Mouse (Mus musculus) limb, embryonic 14.5 days (tissue): ENCODE measurements at regions not wholly inside any gene's neighbourhood (a gene's known extent, or its start where the extent isn't known, plus 50 kb on each side); places are given as distances from the start of the nearest gene placed in this dataset.

Source experiments
- ATAC-seq: fragments of 200-750 bp; cut with Nextera tagmentation; 2 replicates; pipeline ENCODE4 v1.8.0; 2017; ENCODE audit warnings: low read depth, moderate number of reproducible peaks, moderate TSS enrichment; ENCODE audit not compliant: low FRiP score
- DNase-seq: peaks from one replicate; pipeline ENCODE4 v3.0.0-alpha.2; 2015; ENCODE audit warnings: low spot score
- H3K27ac ChIP-seq: fragments of 300-500 bp; sonication (generic); replicated peaks from 2 replicates; pipeline ENCODE4 v1.5.1; 2014; ENCODE audit warnings: low read depth, mild to moderate bottlenecking, low read length, moderate library complexity, mixed read lengths
- H3K27me3 ChIP-seq: fragments of 300-500 bp; sonication (generic); 2 replicates; pipeline ENCODE4 v1.6.1; 2014; ENCODE audit warnings: low read length, mixed read lengths; ENCODE audit not compliant: control insufficient read depth, insufficient read depth
- H3K36me3 ChIP-seq: fragments of 300-500 bp; sonication (generic); 2 replicates; pipeline ENCODE4 v1.6.1; 2014; ENCODE audit warnings: mild to moderate bottlenecking, low read length, moderate library complexity, mixed read lengths; ENCODE audit not compliant: control insufficient read depth, insufficient read depth
- H3K4me1 ChIP-seq: fragments of 300-500 bp; sonication (generic); 2 replicates; pipeline ENCODE4 v1.6.1; 2014; ENCODE audit warnings: antibody characterized with exemption, low read length, mixed read lengths; ENCODE audit not compliant: control insufficient read depth, insufficient read depth
- H3K4me2 ChIP-seq: fragments of 300-500 bp; sonication (generic); replicated peaks from 2 replicates; pipeline ENCODE4 v1.6.1; 2014; ENCODE audit warnings: low read depth, mild to moderate bottlenecking, low read length, moderate library complexity; ENCODE audit not compliant: severe bottlenecking
- H3K4me3 ChIP-seq: fragments of 300-500 bp; sonication (generic); replicated peaks from 2 replicates; pipeline ENCODE4 v1.5.1; 2014; ENCODE audit warnings: low read length
- H3K9ac ChIP-seq: fragments of 300-500 bp; sonication (generic); 2 replicates; pipeline ENCODE4 v1.6.1; 2014; ENCODE audit warnings: mild to moderate bottlenecking, low read depth, low read length, moderate library complexity; ENCODE audit not compliant: severe bottlenecking
- H3K9me3 ChIP-seq: fragments of 300-500 bp; sonication (generic); 2 replicates; pipeline ENCODE4 v1.6.1; 2016; ENCODE audit warnings: low read length; ENCODE audit not compliant: control insufficient read depth
- POLR2A ChIP-seq: fragments of 200-500 bp; IDR thresholded peaks from 2 replicates; pipeline ENCODE4 v1.8.0; 2012; ENCODE audit warnings: inconsistent platforms, mild to moderate bottlenecking, moderate library complexity, borderline replicate concordance; ENCODE audit not compliant: insufficient read depth, insufficient read length; ENCODE audit errors: extremely low read depth
- WGBS: fragments of 180-500 bp; shearing (Covaris S2); extraction: QIAGEN DNeasy Blood & Tissue Kit; methylation state at CpG from one replicate; pipeline ENCODE4 v1.1.7; 2014; 5-methylcytosine and 5-hydroxymethylcytosine counted together

GRCm38 (mm10) chr8:102938771-102939170 lies 153.3 kb upstream of the Cdh11 start:
- no peaks in the 10 kb centered on the region for H3K9me3 ChIP-seq
- no peaks in the 10 kb centered on the region for H3K36me3 ChIP-seq
- no peaks in the 10 kb centered on the region for H3K27me3 ChIP-seq
- WGBS: 92% methylated on average over 2 of the region's 2 CpGs
- DNase-seq (no peak), ATAC-seq (no peak)
- H3K9ac ChIP-seq: no peak overlapping the region
- no peak for TF ChIP-seq POLR2A
- no peaks in the 10 kb centered on the region for H3K4me1 ChIP-seq
- no peak overlapping the region for H3K4me2 ChIP-seq
- no peak overlapping the region for H3K27ac ChIP-seq
- no peak overlapping the region for H3K4me3 ChIP-seq

GRCm38 (mm10) chr8:102945546-102945945 lies 160.1 kb upstream of the Cdh11 start:
- no peak for TF ChIP-seq POLR2A
- Histone ChIP-seq H3K4me2 (no peak overlapping the region), H3K27ac (no peak overlapping the region), H3K36me3 (no peaks in the 10 kb centered on the region), H3K9me3 (no peaks in the 10 kb centered on the region), H3K9ac (no peak overlapping the region), H3K4me3 (no peak overlapping the region), H3K27me3 (no peaks in the 10 kb centered on the region), H3K4me1 (no peaks in the 10 kb centered on the region)
- ATAC-seq: no peak
- WGBS: 90% methylated on average over 5 of the region's 5 CpGs
- DNase-seq: no peak

DNA sequence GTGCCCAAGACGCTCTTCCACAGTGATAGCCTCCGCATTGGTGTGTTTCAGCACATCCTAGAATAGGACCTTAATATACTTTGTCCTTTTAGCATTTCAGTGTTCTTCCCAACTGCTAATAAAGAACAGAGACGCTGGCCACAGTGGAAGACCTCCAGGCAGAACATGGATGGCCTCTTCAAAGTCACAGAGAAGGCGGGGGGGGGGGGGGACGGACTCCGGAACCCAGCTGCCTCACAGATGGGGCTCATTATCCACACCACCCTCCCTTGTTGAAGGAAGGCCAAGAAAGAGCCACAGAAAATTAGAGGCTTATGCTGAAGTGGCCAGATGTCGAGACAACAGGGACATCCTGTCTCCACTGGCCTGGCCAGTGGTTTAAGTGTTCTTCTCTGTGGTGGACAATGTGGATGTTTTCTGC lies 192.7 kb upstream of the Cdh11 start:
- Histone ChIP-seq H3K4me3 (no peak overlapping the region), H3K9me3 (no peaks in the 10 kb centered on the region), H3K4me1 (peaks cover 16% of the 10 kb centered on the region), H3K9ac (no peak overlapping the region), H3K27ac (peak overlapping the region; percentile 27; the same call in 1 of the 2 replicates), H3K4me2 (no peak overlapping the region), H3K27me3 (no peaks in the 10 kb centered on the region), H3K36me3 (no peaks in the 10 kb centered on the region)
- TF ChIP-seq POLR2A: no peak
- 31% methylated on average over 6 of the region's 7 CpGs for WGBS
- ATAC-seq: peak; percentile 70
- peak; percentile 52 for DNase-seq

DNA sequence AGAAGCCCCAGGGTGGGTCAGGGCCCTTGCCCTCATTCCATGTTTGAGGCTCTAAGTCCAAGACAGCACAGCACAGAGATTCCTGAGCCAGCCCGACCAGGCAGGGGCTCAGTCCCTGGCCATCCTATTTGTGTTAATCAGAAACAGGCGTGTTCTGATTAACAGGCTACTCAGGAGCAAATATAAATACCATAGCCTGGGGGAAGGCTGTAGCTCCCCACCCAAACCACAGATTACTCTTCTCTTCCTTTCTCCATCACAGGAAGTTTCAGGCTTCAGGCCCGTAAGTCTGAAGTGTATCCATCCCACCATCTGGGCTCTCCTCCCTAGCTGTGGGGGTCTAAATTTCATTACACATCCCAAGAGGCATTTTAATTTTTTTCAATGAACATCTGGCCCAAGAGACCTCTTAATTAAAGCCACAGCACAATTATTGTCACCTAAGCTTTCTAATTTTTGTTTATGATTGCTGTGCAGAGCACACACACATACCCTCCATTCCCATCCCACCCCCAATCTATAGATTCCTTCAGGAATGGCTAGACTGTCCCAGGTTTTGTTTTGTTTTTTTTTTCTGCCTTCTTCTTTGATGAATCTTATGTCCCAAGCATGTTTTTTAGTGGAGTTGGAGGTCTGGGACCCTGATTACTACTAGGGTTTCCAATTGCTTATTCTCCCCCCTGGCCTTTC lies 197.9 kb upstream of the Cdh11 start:
- Histone ChIP-seq H3K9me3 (no peaks in the 10 kb centered on the region), H3K4me3 (no peak overlapping the region), H3K9ac (no peak overlapping the region), H3K4me2 (no peak overlapping the region), H3K27me3 (no peaks in the 10 kb centered on the region), H3K4me1 (peaks cover 19% of the 10 kb centered on the region), H3K36me3 (no peaks in the 10 kb centered on the region), H3K27ac (peak overlapping the region; percentile 19)
- WGBS: 10% methylated on average over 3 of the region's 3 CpGs
- TF ChIP-seq POLR2A: no peak
- peak; percentile 73 for ATAC-seq
- DNase-seq: peak; percentile 63

- H3K9me3 ChIP-seq: no peaks in the 10 kb centered on the region
- no peak overlapping the region for H3K4me3 ChIP-seq
- 16% methylated on average over 3 of the region's 3 CpGs for WGBS
- H3K27me3 ChIP-seq: no peaks in the 10 kb centered on the region
- no peaks in the 10 kb centered on the region for H3K36me3 ChIP-seq
- H3K9ac ChIP-seq: no peak overlapping the region
- no peak for TF ChIP-seq POLR2A
- DNase-seq (peak; percentile 62), ATAC-seq (peak; percentile 89)
- no peak overlapping the region for H3K4me2 ChIP-seq
- H3K4me1 ChIP-seq: peaks cover 18% of the 10 kb centered on the region
- H3K27ac ChIP-seq: peak overlapping the region; percentile 19
These were observed 198.4 kb upstream of the Cdh11 start for GRCm38 (mm10) chr8:102983910-102984225.

DNA sequence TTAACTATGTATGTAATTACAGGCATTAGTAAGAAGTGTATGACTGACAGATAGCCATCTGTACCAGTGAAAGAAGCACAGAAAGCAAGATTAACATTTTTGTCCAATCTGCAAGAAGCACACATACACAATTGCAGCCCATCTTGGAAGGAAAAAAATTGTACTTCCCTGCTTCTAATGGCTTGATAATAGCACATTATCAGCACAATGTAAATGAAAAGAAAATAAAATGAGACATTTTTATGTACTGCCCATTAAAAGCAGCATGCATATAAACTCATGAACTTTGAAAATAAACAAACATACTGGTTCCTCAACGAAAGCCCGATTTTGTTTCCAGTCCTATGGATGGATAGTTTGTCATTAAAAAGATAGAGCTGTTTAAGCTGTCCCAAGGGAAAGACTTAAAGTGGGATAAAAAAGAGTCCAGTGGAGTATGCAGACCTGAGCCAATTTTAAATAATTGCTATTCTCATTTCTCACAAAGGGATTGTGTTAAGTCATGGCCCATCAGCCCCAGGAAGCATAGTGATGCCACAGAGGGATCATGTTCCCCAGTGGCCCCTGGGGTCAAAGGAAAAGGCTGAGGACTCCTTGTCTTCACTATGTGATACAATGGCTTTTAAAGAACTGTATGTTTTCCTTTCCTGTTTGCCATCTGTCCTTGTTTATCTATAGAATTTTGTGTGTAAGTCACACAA lies 222.0 kb upstream of the Cdh11 start:
- no peaks in the 10 kb centered on the region for H3K36me3 ChIP-seq
- H3K4me1 ChIP-seq: no peaks in the 10 kb centered on the region
- no peaks in the 10 kb centered on the region for H3K9me3 ChIP-seq
- DNase-seq (no peak), ATAC-seq (no peak)
- no peak overlapping the region for H3K9ac ChIP-seq
- H3K4me3 ChIP-seq: no peak overlapping the region
- no peaks in the 10 kb centered on the region for H3K27me3 ChIP-seq
- H3K4me2 ChIP-seq: no peak overlapping the region
- TF ChIP-seq POLR2A: no peak
- WGBS: 53% methylated on average over 2 of the region's 2 CpGs
- no peak overlapping the region for H3K27ac ChIP-seq
